Mouse (Mus musculus) thymus, postnatal 10 days (tissue): Measurements from ENCODE around the gene Lhfpl5.
"Not testable (repeated sequence)": the region's sequence is repeated elsewhere in the genome, so short reads cannot be mapped to it uniquely, and the experiment has no call there.

ENCODE experiments used
- DNase-seq, 2 experiments: peaks; one replicate each; pipeline ENCODE4 v3.0.0; 2021; ENCODE audit warnings: low spot score in 2 of 2

Lhfpl5 gene

DNA sequence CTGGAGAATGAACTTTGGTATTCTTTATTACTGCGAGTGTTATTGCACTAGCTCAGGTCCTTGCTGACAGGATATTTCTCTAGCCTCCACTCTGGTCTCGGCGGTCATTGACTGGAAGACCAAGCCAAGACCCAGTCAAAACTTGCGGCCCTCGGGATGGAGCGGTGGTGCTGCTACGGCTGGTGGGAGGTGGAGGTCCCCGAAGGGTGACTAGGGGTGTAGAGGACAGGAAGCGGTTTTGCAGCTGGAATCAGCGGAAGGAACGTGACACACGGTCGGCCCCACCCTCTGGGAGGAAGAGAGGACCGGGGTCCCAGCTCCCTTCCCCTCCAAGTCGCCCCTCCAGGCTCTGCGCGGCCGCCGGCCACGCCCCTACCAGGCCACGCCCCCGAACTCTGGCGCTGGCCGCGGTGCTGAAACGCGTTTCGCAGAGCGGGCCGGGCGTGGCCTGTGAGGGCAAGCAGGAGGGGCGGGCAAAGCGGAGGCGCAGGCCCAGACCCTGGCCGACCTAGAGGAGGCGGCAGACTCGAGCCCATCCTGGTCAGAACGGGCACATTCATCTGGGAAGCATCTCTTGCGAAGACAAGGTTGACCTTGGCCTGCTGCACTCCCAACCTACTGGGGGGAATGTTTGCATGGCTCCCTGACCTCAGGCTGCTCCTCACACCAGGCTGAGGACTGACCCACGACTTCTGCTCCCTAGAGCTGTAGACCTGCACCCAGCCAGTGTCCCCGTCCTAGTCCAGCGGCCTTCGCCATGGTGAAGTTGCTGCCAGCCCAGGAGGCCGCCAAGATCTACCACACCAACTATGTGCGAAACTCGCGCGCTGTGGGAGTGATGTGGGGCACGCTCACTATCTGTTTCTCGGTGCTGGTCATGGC is at the start of gene Lhfpl5:
Gene Lhfpl5 (plus strand): TSS at position 398 of the 882 bp plus-strand sequence.
- peak; percentile 29 to 71 for DNase-seq

DNA sequence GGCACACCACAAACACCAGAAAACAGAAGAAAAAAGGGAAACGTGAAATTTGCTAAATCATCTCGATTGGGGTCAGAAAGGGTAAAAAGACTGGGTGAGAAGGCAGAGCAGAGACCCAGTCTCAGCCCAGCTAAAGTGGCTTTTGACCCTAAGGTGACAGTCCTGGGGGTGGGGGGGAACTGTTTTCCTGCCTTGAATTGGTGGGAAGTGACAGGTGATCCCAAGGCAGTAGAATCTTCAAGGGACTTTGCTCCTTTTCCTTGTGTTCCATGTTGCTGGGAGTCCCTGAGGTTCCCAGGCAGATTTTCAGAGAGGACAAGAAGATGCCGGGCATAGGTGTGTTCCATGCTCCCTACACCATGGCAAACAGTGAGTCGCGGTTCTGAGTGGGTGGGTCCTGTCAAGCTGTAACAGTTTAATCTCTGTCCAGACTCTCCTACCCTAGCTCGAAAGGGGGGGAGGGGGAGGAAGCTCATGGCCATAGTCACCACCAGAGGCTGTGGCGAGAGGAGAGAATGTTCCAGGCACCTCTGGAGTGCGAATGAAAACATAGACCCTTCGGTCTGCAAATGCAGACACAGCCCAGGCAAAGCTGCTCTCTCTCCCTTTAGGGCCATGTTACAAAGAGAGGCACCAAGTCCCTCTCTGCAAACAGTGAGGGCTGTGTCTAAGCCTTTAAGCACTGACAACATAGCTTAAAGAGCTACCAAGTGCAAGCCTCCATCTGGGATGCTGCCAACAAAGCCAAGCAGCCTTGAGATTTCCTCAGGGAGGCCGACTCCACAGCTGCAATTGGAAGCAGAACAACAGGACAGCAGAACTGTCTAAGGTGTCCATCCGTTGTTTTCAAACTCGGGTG is 48.0 kb upstream of the Lhfpl5 start:
- no peak for DNase-seq

DNA sequence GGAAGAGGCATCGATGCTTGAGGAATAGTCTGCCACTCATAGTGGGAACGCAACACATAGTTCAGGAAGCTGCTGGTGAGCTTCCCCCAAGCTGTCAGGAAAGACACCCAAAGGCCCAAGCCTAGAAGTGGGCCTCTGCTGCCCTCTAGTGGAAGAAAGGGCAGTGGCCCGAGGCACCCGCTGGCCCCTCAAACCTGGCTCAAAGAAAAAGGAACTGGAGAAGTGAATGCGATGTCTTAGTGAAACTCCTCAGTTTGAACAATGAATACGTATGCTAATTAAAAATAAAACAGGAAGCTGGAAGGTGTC is 47.4 kb upstream of the Lhfpl5 start:
- peak; percentile 77 to 93 for DNase-seq

DNA sequence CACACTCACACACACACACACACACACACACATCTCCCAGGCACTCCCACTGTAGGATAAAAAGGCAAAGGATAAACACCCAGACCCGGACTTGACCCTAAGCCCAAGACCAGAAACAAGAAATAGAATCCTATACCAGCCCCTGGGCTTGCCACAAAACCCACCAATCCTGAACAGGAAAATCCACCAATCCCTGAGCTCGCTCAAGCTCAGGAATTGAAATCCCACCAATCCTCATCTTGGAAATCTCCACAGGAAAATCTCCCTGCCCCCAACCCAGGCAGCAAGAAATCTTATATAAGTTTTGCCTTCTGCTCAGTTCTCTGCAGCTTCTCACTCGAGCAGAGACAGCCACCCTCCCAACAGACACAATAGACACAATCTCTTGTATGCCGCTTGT is 46.3 kb upstream of the Lhfpl5 start:
- no peak for DNase-seq

DNA sequence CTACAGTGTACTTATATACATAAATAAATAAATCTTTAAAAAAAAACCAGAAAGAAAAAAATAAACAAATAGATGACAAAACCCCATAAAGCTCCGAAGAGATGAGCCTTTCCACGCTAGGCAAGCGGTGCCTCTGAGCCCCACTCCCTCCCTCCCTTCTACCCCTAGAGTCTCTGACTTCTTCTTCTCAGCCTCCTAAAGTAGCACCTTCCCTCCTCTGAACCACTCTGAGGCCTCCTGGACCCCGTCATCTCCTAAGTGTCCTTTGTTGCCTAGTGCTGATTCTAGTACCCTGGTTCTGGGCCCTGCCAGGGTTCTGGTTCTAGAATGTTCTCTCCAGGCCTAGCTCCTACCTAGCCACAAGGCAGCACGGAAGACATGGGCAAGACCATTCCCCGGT is 44.9 kb upstream of the Lhfpl5 start, which contains the start of gene Armc12:
Gene Armc12 (plus strand): TSS at position 301 of the 400 bp plus-strand sequence.
- DNase-seq = no peak

DNA sequence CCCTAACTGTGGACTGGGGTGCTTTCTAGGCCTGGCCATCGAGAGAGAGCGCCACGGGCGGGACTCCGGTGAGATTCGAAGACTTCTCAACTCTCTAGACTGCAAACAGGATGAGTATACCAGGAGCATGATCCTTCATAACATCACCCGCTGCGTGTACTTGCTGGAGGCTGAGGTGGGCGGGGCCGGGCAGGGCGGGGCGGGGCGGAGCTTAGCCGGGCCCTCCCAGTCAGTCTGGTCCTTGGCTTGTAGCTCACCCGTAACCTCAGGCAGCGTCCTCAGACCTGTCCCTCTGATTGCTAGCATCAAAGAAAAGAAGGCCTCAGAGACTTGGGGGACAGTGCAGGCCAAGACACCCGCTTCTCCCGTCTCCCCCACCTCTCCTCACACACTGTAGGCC is 43.5 kb upstream of the Lhfpl5 start:
- DNase-seq = no peak

DNA sequence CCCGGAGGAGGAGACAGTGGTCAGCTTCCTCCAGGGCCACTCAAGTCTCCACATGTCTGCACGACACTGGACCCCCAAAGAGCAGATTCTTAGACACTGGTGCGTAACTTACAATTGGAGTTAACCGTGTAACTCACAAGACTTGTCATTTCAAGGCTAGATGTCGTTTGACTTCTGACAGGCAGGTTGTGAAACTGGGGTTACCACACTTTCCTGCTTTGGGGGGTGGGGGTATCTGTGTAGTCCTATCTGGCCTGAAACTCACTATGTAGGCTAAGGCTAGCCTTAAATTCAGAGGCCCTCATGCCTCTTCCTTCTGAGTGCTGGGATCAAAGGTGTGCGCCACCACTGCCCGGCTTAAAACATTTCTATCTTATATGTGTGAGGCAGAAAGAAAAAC is 42.9 kb upstream of the Lhfpl5 start:
- DNase-seq = no peak

DNA sequence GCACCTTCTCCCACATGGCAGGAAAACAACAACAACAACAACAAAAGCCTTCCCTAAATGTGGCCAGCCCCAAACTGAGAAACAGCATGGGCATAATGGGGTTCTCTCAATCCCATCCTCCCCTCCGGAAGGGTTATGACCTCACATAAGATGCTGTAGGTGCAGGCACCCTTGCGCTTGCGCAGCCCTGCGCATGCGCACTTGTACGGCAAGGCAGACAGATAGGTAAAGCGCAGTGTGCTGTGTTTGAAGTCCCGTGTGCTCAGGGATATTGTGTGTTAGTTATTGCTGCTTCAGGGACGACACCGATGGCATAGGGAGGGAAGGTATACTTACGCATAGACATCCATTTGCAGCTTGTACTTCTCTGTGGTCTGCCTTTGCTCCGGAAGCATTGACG is 42.1 kb upstream of the Lhfpl5 start:
- no peak for DNase-seq

DNA sequence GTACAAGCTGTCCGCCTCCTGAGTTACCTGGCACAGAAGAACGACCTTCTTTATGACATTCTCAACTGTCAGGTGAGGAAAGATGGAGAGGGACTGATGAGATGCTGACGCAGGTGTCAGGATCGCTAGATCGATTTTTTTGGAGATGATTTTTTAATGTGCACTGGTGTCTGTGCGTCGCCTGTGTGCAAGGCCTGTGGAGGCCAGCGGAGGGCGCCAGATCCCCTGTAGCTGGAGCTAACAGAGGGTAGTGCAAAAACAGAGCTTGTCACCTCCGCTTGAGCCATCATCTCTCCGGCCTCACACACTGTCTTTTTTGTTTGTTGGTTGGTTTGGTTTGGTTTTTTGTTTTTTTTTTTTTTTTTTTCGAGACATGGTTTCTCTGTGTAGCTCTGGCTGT is 37.6 kb upstream of the Lhfpl5 start:
- DNase-seq = no peak

DNA sequence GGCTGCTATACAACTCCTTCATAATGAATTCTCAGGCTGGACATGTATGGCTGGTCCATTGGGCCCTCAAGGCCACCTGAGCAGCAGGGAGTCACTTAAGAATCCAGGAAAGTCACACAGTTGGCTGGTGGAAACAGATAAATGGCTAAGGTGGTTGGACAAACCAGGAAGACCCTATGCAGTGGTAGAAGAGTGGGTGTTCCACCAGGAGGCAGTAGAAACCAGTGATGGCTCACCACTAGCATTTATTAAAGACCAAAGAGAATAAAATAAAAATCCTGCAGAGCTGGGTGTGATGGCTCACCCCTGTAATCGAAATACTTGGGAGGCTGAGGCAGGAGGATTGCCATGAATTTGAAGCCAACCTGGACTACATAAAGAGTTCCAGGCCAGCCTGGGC is 28.5 kb upstream of the Lhfpl5 start:
- DNase-seq = peak in 1 of 2 experiments; percentile 46

DNA sequence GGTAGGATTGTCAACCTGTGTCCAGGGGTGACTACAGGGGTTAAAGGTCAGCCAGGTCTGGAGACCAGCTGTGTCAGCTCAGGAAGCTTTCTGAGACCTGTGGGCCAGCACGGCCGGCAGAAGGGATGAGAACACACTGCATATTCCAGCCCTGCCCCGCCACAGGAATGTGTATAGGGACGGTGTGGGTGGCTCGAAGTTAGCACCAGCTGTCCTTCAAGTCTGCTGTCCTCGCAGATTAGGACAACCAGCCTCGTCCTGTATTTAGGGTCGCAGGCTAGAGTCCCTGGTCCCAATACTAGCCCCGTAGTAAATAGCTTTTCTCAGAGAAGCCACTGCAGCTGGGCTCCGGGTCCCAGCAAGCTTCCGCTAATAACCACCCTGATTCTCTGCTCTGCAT is 26.9 kb upstream of the Lhfpl5 start:
- DNase-seq = no peak

DNA sequence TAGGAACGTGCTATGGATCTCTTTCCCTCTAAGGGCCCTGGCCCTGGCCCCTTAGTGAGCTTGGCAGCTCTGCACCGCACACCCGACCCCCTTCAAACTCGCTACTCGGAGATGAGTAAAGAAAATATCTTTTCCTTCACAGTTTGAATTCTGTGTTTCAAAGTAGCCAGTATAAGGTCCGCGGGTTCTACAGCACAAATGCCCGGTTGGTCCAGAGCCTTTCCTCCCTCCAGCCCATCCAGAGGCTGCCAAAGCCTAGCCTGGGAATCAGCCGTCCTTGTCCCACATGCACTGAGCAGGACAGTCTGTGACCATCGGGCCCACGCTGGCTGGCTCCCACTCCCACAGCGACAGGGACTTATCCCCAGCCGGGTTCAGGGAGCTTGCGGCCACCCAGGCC is 26.3 kb upstream of the Lhfpl5 start, which contains the start of gene Clpsl2:
Gene Clpsl2 (plus strand): TSS at position 301 of the 400 bp plus-strand sequence.
- DNase-seq = no peak

DNA sequence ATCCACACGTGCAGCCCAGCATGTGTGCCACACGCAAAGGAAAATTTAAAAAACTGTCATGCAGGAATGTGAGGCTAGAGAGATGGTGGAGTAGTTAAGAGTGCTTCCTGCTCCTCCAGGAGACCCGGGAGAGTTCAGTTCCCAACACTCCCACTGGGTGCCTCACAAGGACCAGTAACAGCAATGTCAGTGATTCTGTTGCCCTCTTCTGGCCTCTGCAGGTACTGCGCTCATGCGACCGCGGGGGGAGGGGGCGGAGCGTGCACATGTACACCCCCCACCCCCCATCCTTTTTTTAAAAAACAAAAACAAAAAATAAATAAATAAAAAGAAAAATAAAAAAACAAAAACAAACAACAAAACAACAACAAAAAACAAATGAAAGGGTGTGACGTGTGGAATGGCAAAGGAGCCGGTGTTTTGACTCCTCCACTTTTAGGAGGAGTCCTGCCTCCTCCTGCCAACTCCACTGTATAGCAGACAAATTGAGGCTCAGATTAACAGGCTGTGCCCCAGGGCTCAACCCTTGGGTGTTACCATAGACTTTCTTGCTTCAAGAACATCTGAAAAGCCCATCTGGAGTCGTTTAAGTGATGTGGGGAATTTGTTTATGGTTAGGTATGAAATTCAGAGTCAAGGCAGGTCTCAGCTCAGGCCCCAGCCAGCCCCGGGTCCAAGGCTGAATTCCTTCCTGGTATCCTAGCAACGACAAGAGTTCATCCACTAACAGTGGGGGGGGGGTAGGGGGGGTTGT is 22.2 kb upstream of the Lhfpl5 start:
- peak; percentile 58 to 76 for DNase-seq

DNA sequence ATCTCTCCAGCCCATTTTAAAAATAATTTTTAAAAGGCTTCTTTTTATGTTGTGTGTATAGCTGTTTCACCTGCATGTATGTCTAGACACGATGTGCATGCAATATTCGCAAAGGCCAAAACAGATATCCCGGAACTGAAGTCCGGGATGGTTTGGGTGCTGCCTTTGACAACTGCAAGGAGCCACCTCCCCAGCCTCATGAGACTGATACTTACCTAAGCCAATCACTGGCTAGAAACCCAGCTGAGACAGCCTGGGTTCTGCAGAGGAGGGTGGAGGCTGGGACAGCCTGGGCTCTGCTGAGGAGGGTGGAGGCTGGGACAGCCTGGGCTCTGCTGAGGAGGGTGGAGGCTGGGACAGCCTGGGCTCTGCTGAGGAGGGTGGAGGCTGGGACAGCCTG is 21.4 kb upstream of the Lhfpl5 start:
- not testable (repeated sequence) for DNase-seq

DNA sequence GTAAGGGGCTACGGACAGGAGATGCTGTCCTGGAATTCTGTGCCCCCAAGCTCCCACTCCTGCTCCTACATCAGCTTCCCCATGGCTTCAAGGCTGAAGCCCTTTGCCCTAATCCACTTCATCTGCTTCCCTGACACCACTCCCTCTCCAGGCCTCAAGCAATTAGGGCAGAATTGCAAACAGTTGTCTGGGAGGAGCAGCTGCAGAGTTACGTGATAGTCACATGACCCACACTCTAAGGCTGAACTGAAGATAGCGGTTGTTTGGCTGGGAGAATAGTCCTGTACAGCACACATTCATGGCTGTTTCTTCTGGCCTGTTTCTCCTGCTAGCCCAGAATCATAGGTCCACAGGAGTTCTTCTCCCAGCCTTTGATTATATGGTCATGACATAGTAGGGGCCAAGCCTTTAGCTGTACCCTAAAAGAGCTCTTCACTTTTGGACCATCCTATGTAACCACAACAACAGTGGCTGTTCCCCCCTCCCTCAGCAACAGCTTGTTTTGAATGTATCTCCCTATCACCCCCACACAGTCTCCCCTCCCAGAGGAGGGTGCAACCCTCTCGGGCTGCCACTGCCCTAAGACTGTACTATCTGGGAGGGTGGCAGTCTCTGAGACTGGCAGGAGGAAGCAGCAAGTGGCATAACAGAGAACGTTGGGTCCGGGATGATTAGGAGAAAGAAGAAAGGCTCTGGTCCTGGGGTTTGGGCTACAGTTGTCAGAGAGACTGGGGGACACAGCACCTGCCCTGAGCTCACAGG is 18.6 kb upstream of the Lhfpl5 start:
- no peak for DNase-seq

DNA sequence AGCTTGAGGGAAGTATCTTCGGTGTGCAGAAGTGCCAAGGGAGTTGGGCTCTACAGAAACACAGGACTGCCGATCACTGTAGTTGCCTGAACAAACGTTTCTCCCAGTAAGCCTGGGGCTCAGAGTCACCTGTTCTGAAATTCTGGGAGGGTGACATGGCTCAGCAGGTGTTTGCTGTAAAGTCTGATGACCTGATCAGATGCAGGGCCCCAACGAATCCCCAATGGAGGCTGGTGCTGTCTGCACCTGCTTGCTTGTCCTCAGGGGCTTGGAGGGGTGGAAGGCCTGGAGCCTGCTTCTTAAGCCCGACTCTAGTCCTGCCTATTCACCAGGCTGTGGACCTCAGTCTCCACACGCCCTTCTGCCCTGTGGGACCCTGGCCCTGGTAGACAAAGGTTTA is 17.7 kb upstream of the Lhfpl5 start:
- no peak for DNase-seq

DNA sequence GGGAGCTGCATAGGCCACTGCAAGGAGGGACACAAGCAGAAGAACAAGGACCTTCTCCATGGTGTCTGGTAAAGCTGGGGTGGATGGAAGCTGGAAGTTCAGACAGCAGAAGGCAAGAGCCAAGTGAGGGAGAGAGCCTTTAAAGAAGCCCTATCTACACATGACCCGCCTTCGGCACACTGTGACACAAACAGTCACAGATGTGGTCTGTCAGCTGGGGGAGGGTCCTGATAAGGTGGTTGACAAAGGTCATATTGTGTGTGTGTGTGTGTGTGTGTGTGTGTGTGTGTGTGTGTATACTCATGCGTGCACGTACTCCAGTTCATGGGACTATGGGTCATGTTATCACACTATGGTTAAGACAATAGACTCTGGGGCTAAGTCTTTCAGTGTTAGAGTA is 14.8 kb upstream of the Lhfpl5 start, which contains the start of gene Clps:
Gene Clps (minus strand): TSS at position 169 of the 400 bp plus-strand sequence.
- no peak for DNase-seq

DNA sequence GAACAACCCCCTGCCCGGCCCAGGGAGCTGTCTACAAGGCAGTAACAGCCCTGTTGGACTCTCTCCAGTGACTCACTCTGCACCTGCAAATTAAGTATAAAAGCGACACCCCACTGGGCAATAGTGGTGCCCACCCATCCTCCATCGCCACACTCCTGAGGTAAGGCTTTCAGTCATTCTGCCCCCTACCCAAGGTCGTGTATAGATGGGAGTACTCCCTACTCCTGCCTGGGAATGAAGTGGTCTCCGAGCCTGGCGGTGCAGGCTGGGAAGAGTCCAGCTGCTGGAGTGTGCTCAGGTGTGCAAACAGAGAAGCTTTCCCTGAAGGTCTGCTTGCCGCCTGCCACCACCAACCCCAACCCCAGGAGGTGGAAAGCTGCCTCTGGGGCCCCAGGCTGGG is 13.8 kb upstream of the Lhfpl5 start:
- DNase-seq = no peak

DNA sequence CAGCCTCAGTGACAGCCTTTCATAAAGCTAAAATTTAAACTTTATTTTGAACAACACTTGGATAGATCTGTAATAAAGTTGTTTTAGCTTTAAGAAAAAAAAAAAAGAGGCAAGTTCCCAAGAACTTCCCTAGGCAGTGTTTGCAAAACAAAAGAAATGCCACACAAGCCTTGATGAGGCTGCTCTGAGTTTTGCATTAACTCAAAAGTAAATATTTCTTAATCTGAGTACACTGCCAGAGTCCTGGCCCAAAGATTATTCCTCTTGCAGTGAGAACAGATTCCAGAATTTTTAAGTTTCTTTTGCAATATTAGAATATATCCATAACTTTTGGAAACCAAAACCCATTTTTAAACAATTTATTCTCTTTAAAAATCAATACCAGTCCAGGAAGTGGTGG is 10.3 kb upstream of the Lhfpl5 start:
- DNase-seq = no peak

DNA sequence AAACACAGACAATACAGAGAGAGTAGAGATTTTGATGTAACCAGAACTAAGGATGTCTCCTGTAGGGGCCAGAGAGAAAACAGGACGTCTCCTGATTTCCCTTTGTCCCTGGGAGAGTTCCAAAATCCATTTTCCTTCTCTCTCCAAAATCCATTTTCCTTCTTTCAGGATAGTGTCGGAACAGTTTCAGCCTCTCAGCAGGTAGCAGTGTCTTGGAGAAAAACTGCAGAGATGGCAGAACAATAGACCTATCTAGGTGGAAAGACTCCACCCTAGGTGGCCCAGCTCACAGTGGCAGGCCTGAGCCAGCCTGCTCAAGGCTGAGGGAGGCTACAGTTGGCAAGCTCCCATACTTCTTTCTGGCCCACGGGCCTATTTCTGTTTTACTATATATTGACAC is 7.9 kb upstream of the Lhfpl5 start:
- DNase-seq = no peak

DNA sequence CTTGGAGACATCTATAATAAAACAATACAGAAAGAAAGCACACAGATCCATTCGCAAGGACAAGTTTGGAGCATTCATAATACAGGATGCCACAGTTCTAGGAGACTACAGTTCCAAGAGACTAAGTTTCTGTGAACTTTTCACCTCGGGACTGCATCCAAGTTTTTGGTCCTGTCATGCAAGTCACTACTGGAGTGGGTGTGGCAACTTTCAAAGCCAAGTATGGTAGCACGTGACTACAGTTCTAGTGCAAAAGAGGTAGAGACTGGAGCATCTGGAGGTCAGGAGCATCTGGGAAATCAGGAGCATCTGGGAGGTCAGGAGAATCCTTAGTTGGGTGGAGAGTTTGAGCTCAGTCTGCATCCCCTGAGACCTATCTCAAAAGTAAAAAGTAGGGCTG is 3.6 kb upstream of the Lhfpl5 start:
- DNase-seq = no peak
